Mouse (Mus musculus) lung, postnatal 0 days (tissue): Measurements from ENCODE around the gene Elp5.

Experiments used
- CTCF ChIP-seq: IDR thresholded peaks from 2 replicates; pipeline ENCODE4 v1.5.1; 2016; ENCODE audit warnings: antibody characterized with exemption, mild to moderate bottlenecking
- EP300 ChIP-seq: IDR thresholded peaks from 2 replicates; pipeline ENCODE4 v1.6.1; 2016; ENCODE audit warnings: antibody characterized with exemption, mild to moderate bottlenecking, control low read depth

DNA sequence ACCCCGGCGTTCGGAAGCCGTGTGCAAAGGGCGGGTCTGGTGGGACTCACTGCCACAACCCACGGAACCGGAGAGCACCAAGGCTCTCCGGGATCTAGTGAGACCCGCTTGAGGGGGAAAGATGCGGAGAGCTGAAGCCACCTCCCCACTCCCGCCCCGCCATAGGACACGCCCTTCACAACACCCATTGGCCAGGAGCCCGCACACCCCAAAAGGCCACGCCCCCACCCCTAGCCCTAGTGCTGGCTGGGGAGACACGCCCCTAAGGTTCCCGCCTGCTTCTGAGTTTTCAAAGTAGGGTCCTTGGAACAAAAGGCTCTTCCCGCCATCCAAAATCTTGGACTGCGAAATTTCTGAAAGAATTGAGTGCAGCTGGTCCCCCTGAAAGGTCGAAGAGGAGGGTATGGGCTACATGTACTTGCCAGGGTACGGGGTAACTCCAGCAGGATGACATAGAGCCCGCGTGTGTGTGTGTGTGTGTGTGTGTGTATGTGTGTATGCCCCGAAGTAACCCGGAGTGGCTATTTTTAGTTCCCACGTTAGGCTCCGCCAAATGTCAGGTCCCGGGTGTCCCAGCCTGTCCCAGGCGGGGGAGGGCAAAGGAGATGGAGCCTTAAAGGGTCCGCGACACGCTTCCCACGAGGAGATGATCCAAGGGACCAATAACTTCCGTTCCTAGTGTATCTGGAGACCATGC, 34.1 kb downstream of the Elp5 start, which contains the start of gene Slc2a4:
- no peak for TF ChIP-seq CTCF
- TF ChIP-seq EP300: no peak
